Mouse (Mus musculus) megakaryocyte, adult 5-6 weeks (primary cell): ENCODE results near the gene Snapc1. TPM values are rescaled to one million over a fixed set of nuclear protein-coding genes. Genes with fewer than 3 reads are reported as not detected.

Experiments
- ATAC-seq: 2 replicates; pipeline ENCODE4 v1.8.0; 2016; ENCODE audit warnings: mild to moderate bottlenecking, inconsistent platforms; ENCODE audit not compliant: poor library complexity, severe bottlenecking
- total RNA-seq, 2 experiments: library from RNA; stranded (forward) in 1 of 2; stranded (reverse) in 1 of 2; fragments of 153-499, 151-499 nt in 1 of 2; fragments of 221-1000, 200-1000 nt in 1 of 2; gene quantifications; 2 replicates each; pipeline versions ENCODE4 v1.2.3 to v1.2.4; 2015 to 2017

Gene Snapc1
- total RNA-seq (2015) (5.9 and 7.3 TPM in 2 replicates), total RNA-seq (2017) (10.1 and 23.8 TPM in 2 replicates)

- peak; percentile 98 for ATAC-seq
Observed at GRCm38 (mm10) chr12:73964291-73965281, at the start of gene Snapc1. Gene Snapc1, plus strand, starts transcription at chr12:73964481.

GRCm38 (mm10) chr12:73918479-73918878 is 45.8 kb upstream of the Snapc1 start:
- ATAC-seq: no peak

- ATAC-seq: no peak
Observed at GRCm38 (mm10) chr12:73930266-73930665, 34.0 kb upstream of the Snapc1 start.

- no peak for ATAC-seq
Observed at GRCm38 (mm10) chr12:73931274-73931673, 33.0 kb upstream of the Snapc1 start.

GRCm38 (mm10) chr12:73934528-73934927 is 29.8 kb upstream of the Snapc1 start:
- ATAC-seq: no peak

GRCm38 (mm10) chr12:73937353-73937752 is 26.9 kb upstream of the Snapc1 start, which contains the start of gene Gm49321:
Gene Gm49321, plus strand, starts transcription at chr12:73937653.
- ATAC-seq: no peak

GRCm38 (mm10) chr12:73939542-73939941 is 24.7 kb upstream of the Snapc1 start:
- no peak for ATAC-seq

- ATAC-seq: no peak
Observed at GRCm38 (mm10) chr12:73948415-73948814, 15.9 kb upstream of the Snapc1 start.

GRCm38 (mm10) chr12:73949318-73950058 is 14.8 kb upstream of the Snapc1 start:
- ATAC-seq: peak; percentile 47

GRCm38 (mm10) chr12:73952879-73953278 is 11.4 kb upstream of the Snapc1 start:
- ATAC-seq: peak; percentile 56

- peak; percentile 43 for ATAC-seq
Observed at GRCm38 (mm10) chr12:73953420-73954186, 10.7 kb upstream of the Snapc1 start.

GRCm38 (mm10) chr12:73954785-73955184 is 9.5 kb upstream of the Snapc1 start:
- ATAC-seq: no peak

GRCm38 (mm10) chr12:73957676-73958075 is 6.6 kb upstream of the Snapc1 start:
- no peak for ATAC-seq

GRCm38 (mm10) chr12:73958830-73959229 is 5.5 kb upstream of the Snapc1 start:
- no peak for ATAC-seq

GRCm38 (mm10) chr12:73969142-73969541 is 4.9 kb downstream of the Snapc1 start:
- no peak for ATAC-seq

- no peak for ATAC-seq
Observed at GRCm38 (mm10) chr12:73974584-73974983, 10.3 kb downstream of the Snapc1 start.

GRCm38 (mm10) chr12:73978144-73978543 is 13.9 kb downstream of the Snapc1 start:
- ATAC-seq: no peak

GRCm38 (mm10) chr12:73979667-73980066 is 15.4 kb downstream of the Snapc1 start:
- ATAC-seq: no peak

GRCm38 (mm10) chr12:73982533-73982932 is 18.3 kb downstream of the Snapc1 start:
- ATAC-seq: no peak

GRCm38 (mm10) chr12:73986299-73986698 is 22.0 kb downstream of the Snapc1 start:
- no peak for ATAC-seq
